Mouse (Mus musculus) liver, embryonic 14.5 days (tissue): ENCODE data around the gene Hpn. TPM values are rescaled to one million over a fixed set of nuclear protein-coding genes. Genes with fewer than 3 reads are reported as not detected.

Experiments
- ATAC-seq: fragments of 200-750 bp; cut with Nextera tagmentation; 2 replicates; pipeline ENCODE4 v1.8.0; 2017; ENCODE audit warnings: moderate number of reproducible peaks, mild to moderate bottlenecking, moderate library complexity; ENCODE audit not compliant: insufficient read depth
- DNase-seq, 3 experiments: peaks; one replicate each; pipeline ENCODE4 v3.0.0-alpha.2; 2012 to 2013; ENCODE audit warnings: low read depth in 3 of 3, low spot score in 3 of 3
- H3K27ac ChIP-seq: fragments of 300-500 bp; sonication (generic); 2 replicates; pipeline ENCODE4 v1.5.1; 2014; ENCODE audit warnings: moderate library complexity, mild to moderate bottlenecking, control low read depth, inconsistent platforms
- H3K27me3 ChIP-seq: fragments of 300-500 bp; sonication (generic); 2 replicates; pipeline ENCODE4 v1.6.1; 2014; ENCODE audit warnings: mild to moderate bottlenecking, low read length, moderate library complexity; ENCODE audit not compliant: control insufficient read depth, insufficient read depth
- H3K36me3 ChIP-seq: fragments of 300-500 bp; sonication (generic); replicated peaks from 2 replicates; pipeline ENCODE4 v1.6.1; 2014; ENCODE audit warnings: low read depth; ENCODE audit not compliant: control insufficient read depth, insufficient read depth
- H3K4me1 ChIP-seq, 2 experiments: fragments of 200-500 bp in 1 of 2; fragments of 300-500 bp in 1 of 2; sonication (generic) in 1 of 2; replicated peaks; 2 replicates each; pipeline ENCODE4 v1.6.1; 2012 to 2014; ENCODE audit warnings: antibody characterized with exemption in 1 of 2, inconsistent platforms in 1 of 2, low read length in 1 of 2; ENCODE audit not compliant: control insufficient read depth in 2 of 2, insufficient read depth in 2 of 2
- H3K4me2 ChIP-seq: fragments of 300-500 bp; sonication (generic); 2 replicates; pipeline ENCODE4 v1.6.1; 2014; ENCODE audit warnings: low read depth, mild to moderate bottlenecking, control low read depth, moderate library complexity
- H3K4me3 ChIP-seq, 2 experiments: fragments of 200-500 bp in 1 of 2; fragments of 300-500 bp in 1 of 2; sonication (generic) in 1 of 2; 2 replicates each; pipeline ENCODE4 v1.5.1; 2012 to 2014; ENCODE audit warnings: low read depth in 2 of 2, low read length in 2 of 2, mild to moderate bottlenecking in 2 of 2, control low read depth in 1 of 2, inconsistent platforms in 1 of 2, moderate library complexity in 1 of 2; ENCODE audit not compliant: insufficient read depth in 1 of 2
- H3K9ac ChIP-seq: fragments of 300-500 bp; sonication (generic); replicated peaks from 2 replicates; pipeline ENCODE4 v1.6.1; 2014; ENCODE audit warnings: mild to moderate bottlenecking, control low read depth, moderate library complexity
- H3K9me3 ChIP-seq: fragments of 300-500 bp; sonication (generic); 2 replicates; pipeline ENCODE4 v1.6.1; 2016; ENCODE audit warnings: low read length, mixed read lengths; ENCODE audit not compliant: control insufficient read depth
- CTCF ChIP-seq: IDR thresholded peaks from 2 replicates; pipeline ENCODE4 v1.5.1; 2016; ENCODE audit warnings: antibody characterized with exemption, low read depth, control low read depth
- EP300 ChIP-seq: IDR thresholded peaks from 2 replicates; pipeline ENCODE4 v1.6.1; 2016; ENCODE audit warnings: antibody characterized with exemption, low read depth
- WGBS: fragments of 180-500 bp; shearing (Covaris S2); extraction: QIAGEN DNeasy Blood & Tissue Kit; methylation state at CpG from one replicate; pipeline ENCODE4 v1.1.7; 2014; ENCODE audit not compliant: insufficient replicate concordance; 5-methylcytosine and 5-hydroxymethylcytosine counted together
- polyA plus RNA-seq, 2 experiments: library from polyadenylated mRNA; depleted of rRNA in 1 of 2; stranded (reverse) in 1 of 2; unstranded in 1 of 2; fragments of >200 nt; fragmentation: Nextera tagmentation in 1 of 2; extraction: Ambion mirVana in 1 of 2; gene quantifications; 2 replicates each; pipeline versions ENCODE4 v1.2.1 to v1.2.3; 2012 to 2014

Hpn gene
- polyA plus RNA-seq, 2 experiments = 43.3 to 44.7 TPM

DNA sequence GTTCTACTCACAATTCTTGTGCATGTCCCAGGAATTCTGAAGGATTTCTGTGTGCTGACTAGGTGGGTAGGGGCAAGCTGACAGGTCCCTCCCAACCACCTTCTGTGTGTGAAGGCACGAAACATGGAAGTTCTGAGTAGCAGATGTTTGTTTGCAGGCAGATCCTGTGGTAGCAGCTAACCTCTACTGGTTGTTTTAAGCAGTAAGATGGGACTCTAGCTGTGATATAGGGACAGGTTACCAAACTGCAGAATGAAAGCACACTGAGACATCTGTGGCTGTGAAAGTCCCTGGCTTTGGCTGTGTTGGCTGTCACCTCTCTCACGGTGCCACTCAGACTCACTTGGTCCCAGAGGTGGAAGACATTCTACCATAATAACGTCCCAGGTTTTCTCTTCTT is 46.2 kb upstream of the Hpn start:
- Histone ChIP-seq H3K36me3 (no peaks in the 10 kb centered on the region), H3K9me3 (no peaks in the 10 kb centered on the region), H3K27me3 (no peaks in the 10 kb centered on the region), H3K27ac (no peak overlapping the region), H3K4me3 (no peak overlapping the region), H3K9ac (no peak overlapping the region), H3K4me1 (peaks cover 0 to 10% of the 10 kb centered on the region in 2 experiments; a peak in 2 of 4 replicates), H3K4me2 (no peak overlapping the region)
- TF ChIP-seq CTCF (no peak), EP300 (no peak)
- DNase-seq (no peak), ATAC-seq (no peak)
- 36% methylated on average over 3 of the region's 3 CpGs for WGBS

DNA sequence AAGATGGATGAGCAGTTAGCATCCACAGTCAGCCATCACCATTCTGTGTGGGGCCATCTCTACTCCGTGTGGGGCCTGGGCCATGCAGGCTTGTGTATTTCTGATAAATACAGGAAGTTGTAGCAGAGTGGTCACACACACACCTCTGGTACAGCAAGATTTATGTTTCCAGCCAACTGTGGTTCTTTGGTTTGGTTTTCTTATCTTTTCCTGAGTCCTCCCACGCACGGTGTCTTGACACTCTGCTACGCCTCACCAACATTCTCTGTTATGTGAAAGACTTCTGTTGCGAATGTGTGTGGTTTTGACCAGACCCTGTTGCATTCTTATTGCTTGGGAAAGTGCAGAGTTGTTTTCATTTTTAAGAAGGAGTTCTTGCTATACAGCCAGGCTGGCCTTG is 45.7 kb upstream of the Hpn start:
- ATAC-seq = peak; percentile 43; the same call in 1 of the 2 replicates
- Histone ChIP-seq H3K9me3 (no peaks in the 10 kb centered on the region), H3K36me3 (no peaks in the 10 kb centered on the region), H3K27me3 (no peaks in the 10 kb centered on the region), H3K4me3 (no peak overlapping the region), H3K27ac (no peak overlapping the region), H3K4me1 (peaks cover 0 to 12% of the 10 kb centered on the region in 2 experiments; a peak in 2 of 4 replicates), H3K9ac (no peak overlapping the region), H3K4me2 (no peak overlapping the region)
- 11% methylated on average over 5 of the region's 5 CpGs for WGBS
- no peak for DNase-seq
- TF ChIP-seq CTCF (no peak), EP300 (no peak)

DNA sequence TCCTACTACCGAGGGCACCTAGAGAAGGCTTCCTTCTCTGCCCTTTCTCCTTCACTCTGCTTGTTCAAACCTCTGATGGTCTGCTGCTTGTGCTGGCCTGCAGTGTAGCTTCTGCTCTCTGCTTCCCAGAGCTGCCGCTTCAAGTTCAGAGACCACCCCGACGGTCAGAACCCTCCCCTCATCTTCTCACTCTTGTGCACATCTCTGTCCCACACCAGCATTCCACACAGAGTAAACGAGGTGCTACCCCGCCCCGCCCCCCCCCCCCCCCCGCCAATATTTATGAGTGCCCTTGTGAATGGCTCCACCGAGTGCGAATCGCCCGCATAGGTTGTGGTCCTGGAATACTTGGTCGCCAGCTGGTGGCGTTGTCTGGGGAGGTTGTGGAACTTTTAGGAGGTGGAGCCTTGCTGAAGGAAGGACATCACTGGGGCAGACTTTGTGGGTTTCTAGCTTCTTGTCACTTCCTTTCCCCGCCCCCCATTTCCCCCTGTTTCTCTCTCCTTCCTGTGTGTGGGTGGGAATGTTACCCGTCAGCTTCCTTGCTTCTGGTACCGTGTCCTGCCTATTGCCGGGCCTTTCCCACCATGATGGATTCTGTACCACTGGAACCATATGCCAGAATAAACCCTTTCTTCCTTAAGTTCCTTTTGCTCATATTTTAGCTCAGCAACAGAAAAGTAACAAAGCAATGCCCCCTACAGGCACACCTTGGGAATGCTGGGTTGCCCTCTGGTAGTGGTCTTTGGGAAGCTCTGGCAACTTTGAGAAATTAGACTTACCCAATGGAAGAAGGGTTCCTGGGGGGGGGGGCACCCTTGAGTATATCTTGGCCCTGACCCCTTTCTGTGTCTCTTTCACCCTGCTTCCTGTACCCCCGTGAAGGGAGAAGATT is 41.2 kb upstream of the Hpn start:
- Histone ChIP-seq H3K9ac (no peak overlapping the region), H3K36me3 (no peaks in the 10 kb centered on the region), H3K9me3 (no peaks in the 10 kb centered on the region), H3K4me2 (peak overlapping the region; percentile 41), H3K27ac (no peak overlapping the region), H3K4me3 (no peak overlapping the region), H3K27me3 (no peaks in the 10 kb centered on the region), H3K4me1 (peaks cover 0 to 22% of the 10 kb centered on the region in 2 experiments; a peak in 2 of 4 replicates)
- no peak for DNase-seq
- TF ChIP-seq EP300 = no peak
- TF ChIP-seq CTCF = peak; percentile 44
- 7% methylated on average over 19 of the region's 19 CpGs for WGBS
- peak; percentile 38; the same call in 1 of the 2 replicates for ATAC-seq

DNA sequence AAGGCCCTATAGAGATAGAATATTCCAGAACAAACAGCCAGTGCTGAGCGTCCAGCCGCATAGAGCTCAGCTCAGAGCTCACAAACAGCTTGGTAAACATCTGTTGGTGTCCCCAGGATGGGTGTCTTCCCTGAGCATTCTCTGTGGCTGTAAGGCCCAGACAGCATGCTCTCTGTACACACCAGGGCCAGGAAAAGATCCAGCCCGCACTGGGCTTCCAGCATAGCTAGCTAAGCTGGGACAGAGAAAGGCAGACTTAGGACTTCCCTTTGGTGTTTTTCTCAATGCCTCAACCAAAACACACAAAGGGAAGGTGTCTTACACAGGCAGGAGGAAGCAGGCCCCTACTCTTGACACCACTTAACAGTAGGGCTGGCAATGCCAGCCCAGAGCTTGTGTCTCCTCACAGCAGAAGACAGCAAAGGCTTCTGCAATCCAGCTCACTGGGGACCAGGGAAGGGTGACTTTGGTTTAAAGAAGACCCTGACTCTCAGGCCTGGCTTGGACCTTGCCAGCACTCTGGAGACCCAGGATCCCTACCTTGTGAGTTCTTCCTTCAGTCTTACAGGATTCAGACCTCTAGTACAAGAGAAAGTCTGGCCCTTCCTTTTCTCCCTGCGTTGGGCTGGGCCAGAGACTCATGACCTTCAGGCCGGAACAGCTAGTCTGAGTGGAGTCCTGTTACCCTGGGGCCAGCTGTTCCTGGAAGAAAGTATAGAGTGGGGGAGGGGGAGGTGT is 40.4 kb upstream of the Hpn start, which contains the start of gene Gramd1a:
Gene Gramd1a (minus strand): TSS at position 601 of the 738 bp plus-strand sequence.
- no peaks in the 10 kb centered on the region for H3K9me3 ChIP-seq
- no peaks in the 10 kb centered on the region for H3K36me3 ChIP-seq
- TF ChIP-seq EP300 (no peak), CTCF (no peak)
- H3K27me3 ChIP-seq = no peaks in the 10 kb centered on the region
- peak within 1 kb of the TSS; percentile 41 for H3K4me2 ChIP-seq
- 51% methylated on average over 5 of the region's 5 CpGs for WGBS
- peaks cover 0 to 15% of the 10 kb centered on the region in 2 experiments; a peak in 2 of 4 replicates for H3K4me1 ChIP-seq
- H3K9ac ChIP-seq = no peak within 1 kb of the TSS
- no peak for DNase-seq
- no peak within 1 kb of the TSS for H3K4me3 ChIP-seq
- ATAC-seq = no peak
- no peak within 1 kb of the TSS for H3K27ac ChIP-seq
